Mouse (Mus musculus): Measurements from ENCODE around the gene Npb.

DNA sequence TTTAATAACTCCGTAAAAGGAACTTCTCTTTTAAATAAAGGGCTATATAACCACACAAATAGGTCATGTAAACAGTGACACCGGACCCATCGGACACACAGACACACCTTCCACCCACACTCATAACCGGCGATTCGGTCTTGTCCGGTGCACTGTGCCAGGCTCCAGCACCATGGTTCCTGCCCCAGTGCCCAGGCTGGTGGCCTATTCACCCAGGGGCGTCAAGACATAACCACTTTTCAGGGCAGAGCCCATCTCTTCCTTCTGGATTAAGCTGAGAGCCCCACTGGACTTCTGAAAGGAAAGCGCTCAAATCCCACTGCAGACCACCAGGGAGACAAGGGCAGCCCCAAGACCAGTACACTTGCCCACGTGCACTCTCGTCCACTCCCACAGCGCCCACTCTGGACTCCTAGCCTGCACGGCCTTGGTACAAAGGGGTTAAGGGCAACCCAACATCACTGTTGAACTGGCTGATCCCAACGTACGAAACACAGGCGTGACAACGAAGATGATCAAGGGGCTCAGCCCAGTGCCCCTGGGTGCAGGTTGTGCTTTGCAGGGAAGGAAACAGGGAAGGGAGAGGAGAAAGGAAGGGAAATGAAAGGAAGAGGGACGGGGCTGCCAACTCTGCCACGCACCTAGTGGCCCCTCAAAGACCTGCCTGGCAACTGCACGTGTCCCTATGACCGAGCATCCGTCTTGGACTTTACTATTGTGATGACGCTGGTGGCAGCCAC, 20.5 kb downstream of the Npb start:
- no peak for TF ChIP-seq CTCF (IDR thresholded peaks at IDR 0.05; ENCODE audit: borderline replicate concordance, extremely low read depth, insufficient read depth, insufficient read length)
- no peak for TF ChIP-seq POLR2A (IDR thresholded peaks at IDR 0.05; ENCODE audit: borderline replicate concordance, extremely low read depth, insufficient read depth, insufficient read length, poor library complexity, severe bottlenecking)

All from brain, embryonic 14.5 days (tissue).